Mouse (Mus musculus): ENCODE data around the gene Etv6. TPM values are rescaled to one million over a fixed set of nuclear protein-coding genes. Genes with fewer than 3 reads are reported as not detected.

The Etv6 gene
- polyA plus RNA-seq, 1 experiment from 2014 or later, result 13.5 TPM

- H3K9me3 ChIP-seq, result no peaks in the 10 kb centered on the region
- no peak overlapping the region for H3K4me2 ChIP-seq (replicated peaks)
- ATAC-seq (ENCODE audit: low FRiP score, low read depth), result no peak
- H3K4me1 ChIP-seq, result peaks cover 7% of the 10 kb centered on the region; the same call in 1 of the 2 replicates
- no peaks in the 10 kb centered on the region for H3K36me3 ChIP-seq
- 90% methylated on average over 11 of the region's 11 CpGs for WGBS
- no peak overlapping the region for H3K4me3 ChIP-seq
- H3K27me3 ChIP-seq, result no peaks in the 10 kb centered on the region
- H3K9ac ChIP-seq (replicated peaks), result no peak overlapping the region
- H3K27ac ChIP-seq (replicated peaks), result no peak overlapping the region
Measured at GRCm38 (mm10) chr6:134099976-134100743, 64.7 kb downstream of the Etv6 start.

DNA sequence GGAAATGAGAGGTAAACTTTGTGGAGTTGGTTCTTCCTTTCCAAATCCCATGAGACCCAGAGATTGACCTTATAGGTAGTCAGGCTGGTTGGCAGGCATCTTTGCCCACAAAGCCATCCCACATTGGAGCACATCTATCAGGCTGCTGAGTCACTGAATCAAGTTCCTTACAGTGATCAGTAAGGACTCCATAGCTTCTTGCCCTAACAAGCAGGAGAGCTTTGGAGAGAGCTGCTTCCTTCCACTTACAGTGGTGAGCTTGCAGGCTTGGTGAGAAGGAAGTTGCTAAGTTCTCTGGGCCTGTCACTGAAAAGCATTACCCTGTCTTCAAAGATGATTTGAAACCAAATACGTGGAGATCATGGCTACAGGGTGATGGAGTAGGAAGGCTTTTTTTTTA is 66.9 kb downstream of the Etv6 start:
- no peak overlapping the region for H3K27ac ChIP-seq (replicated peaks)
- H3K9me3 ChIP-seq, result no peaks in the 10 kb centered on the region
- no peak overlapping the region for H3K9ac ChIP-seq (replicated peaks)
- WGBS, result 84% methylated on average over 1 of the region's 1 CpGs
- H3K4me2 ChIP-seq (replicated peaks), result no peak overlapping the region
- H3K36me3 ChIP-seq, result no peaks in the 10 kb centered on the region
- peaks cover 7% of the 10 kb centered on the region; the same call in 1 of the 2 replicates for H3K4me1 ChIP-seq
- no peak overlapping the region for H3K4me3 ChIP-seq
- H3K27me3 ChIP-seq, result no peaks in the 10 kb centered on the region
- no peak for ATAC-seq (ENCODE audit: low FRiP score, low read depth)

DNA sequence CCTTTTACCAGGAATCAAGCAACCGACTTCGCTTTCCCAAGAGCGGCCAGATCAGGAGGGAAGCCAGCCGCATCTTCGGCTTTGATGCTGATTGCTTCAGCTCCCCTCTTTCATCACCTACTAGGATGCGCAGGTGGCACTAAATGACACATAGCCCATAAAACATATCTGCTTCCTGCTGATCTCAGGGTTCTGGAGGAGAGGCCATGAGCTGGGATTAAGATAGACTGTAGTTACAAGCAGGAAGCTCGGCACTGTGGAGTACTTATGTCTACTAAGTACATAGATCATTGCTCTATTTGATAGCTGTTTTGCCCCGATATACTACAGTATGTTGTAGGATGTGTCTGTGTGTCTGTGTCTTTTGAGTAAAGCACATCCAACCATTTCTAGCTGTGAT is 68.0 kb downstream of the Etv6 start:
- Histone ChIP-seq H3K4me1 (peaks cover 7% of the 10 kb centered on the region; the same call in 1 of the 2 replicates), H3K27ac (replicated peaks) (no peak overlapping the region), H3K36me3 (no peaks in the 10 kb centered on the region), H3K9ac (replicated peaks) (no peak overlapping the region), H3K9me3 (no peaks in the 10 kb centered on the region), H3K4me2 (replicated peaks) (no peak overlapping the region), H3K4me3 (no peak overlapping the region), H3K27me3 (no peaks in the 10 kb centered on the region)
- ATAC-seq (ENCODE audit: low FRiP score, low read depth), result no peak
- 94% methylated on average over 8 of the region's 8 CpGs for WGBS

DNA sequence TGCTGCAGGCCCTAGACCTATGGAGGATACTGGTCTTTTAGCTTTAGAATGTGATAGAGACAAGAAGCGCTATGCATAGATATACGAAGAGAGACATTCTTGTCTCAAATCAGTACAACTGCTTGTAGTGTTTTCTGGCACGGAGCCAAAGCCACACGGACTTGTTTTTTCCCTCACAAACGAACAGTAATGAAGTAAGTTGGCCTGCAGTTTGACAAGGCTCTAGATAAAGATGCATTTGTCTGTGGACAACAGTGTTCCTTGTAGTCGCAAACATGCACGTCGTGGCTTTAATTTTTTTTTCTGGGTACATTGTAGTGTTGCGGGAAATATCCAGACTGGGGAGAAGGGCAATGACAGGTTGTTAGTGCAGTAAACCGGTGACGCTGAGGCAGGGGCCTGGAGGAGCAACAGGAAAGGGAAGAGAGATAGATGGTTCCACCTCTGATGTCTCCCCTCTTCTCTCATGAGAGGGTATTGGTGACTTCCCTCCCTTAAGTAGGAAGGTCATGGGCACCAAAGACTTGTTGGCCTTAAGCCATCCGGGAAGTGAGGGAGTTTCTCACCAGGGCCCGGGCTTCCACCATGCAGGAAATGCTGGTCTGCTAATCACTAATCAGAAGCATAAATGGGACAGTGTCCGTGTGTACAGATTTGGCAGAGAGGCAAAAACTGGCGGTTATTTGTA is 70.2 kb downstream of the Etv6 start:
- Histone ChIP-seq H3K36me3 (peaks cover 3% of the 10 kb centered on the region; the same call in 1 of the 2 replicates), H3K27ac (replicated peaks) (no peak overlapping the region), H3K4me3 (no peak overlapping the region), H3K4me1 (peaks cover 7% of the 10 kb centered on the region; the same call in 1 of the 2 replicates), H3K27me3 (no peaks in the 10 kb centered on the region), H3K4me2 (replicated peaks) (no peak overlapping the region), H3K9me3 (0 out of 2 replicates have a peak, but pooled peaks cover 4% of the 10 kb centered on the region), H3K9ac (replicated peaks) (no peak overlapping the region)
- no peak for ATAC-seq (ENCODE audit: low FRiP score, low read depth)
- 90% methylated on average over 15 of the region's 15 CpGs for WGBS

DNA sequence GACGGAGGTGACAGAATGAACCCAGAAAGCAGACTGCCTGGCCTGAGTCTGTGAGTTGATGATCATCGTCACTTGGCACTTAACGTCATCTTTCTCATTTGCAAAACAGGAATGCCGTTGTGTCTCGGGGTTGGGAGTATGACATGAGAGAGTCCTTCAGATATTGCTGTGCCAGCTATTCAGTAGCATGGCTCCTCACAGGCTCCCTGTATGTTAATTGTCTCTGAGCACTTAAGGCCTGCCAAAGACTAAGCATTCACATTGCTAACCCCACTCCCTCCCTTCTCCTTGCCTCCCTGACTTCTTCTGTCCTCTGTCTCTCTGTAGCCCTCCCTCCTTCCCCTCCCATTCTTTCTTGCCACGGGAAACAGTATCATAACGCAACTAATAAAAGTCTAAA is 72.2 kb downstream of the Etv6 start:
- Histone ChIP-seq H3K9me3 (0 out of 2 replicates have a peak, but pooled peaks cover 4% of the 10 kb centered on the region), H3K4me1 (peaks cover 7% of the 10 kb centered on the region; the same call in 1 of the 2 replicates), H3K4me2 (replicated peaks) (no peak overlapping the region), H3K36me3 (peaks cover 3% of the 10 kb centered on the region; the same call in 1 of the 2 replicates), H3K27me3 (no peaks in the 10 kb centered on the region), H3K4me3 (no peak overlapping the region), H3K27ac (replicated peaks) (no peak overlapping the region), H3K9ac (replicated peaks) (no peak overlapping the region)
- 94% methylated on average over 7 of the region's 7 CpGs for WGBS
- ATAC-seq (ENCODE audit: low FRiP score, low read depth), result no peak

DNA sequence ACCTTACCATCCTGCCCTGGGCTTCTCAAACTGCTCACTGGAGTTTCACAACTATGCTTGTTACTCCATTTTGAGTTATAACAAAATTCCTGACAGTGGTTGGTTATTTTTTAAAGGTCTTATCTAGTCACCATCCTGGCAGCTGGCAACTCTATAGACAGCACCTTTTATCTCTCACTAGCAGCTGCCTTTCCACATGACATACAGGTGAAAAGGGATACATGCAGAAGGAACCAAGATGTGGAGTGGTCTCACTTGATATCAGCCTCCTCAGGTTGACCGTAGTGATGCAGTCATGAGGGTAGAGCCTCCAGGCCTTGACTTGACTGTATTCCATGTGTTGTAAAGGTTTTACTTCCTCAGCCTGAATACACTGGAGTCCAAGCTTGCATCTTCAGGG is 74.2 kb downstream of the Etv6 start:
- Histone ChIP-seq H3K9me3 (0 out of 2 replicates have a peak, but pooled peaks cover 4% of the 10 kb centered on the region), H3K36me3 (peaks cover 3% of the 10 kb centered on the region; the same call in 1 of the 2 replicates)
- no peak for ATAC-seq (ENCODE audit: low FRiP score, low read depth)

DNA sequence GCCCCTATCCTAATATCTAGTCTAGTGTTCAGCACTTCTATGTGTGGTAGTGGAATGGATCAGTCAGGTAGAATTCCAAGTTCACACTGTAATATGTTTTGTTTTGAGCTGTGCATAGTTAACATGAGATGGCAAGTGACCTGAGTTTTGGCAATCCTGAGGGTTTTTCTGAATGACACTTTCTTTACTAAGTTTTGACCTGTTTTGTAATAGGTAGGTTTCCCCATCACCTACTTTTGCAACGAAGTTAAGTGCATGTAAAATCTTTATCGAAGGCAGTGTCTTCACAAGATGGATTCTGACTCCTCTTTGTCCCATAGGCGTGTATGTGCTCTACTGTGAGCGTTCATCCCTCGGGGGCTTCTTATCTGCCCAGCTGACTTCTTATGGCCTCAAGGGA is 74.7 kb downstream of the Etv6 start:
- Histone ChIP-seq H3K27me3 (no peaks in the 10 kb centered on the region), H3K27ac (replicated peaks) (no peak overlapping the region), H3K4me2 (replicated peaks) (no peak overlapping the region), H3K36me3 (peaks cover 3% of the 10 kb centered on the region; the same call in 1 of the 2 replicates), H3K4me3 (no peak overlapping the region), H3K4me1 (no peaks in the 10 kb centered on the region; the same call in 1 of the 2 replicates), H3K9me3 (0 out of 2 replicates have a peak, but pooled peaks cover 4% of the 10 kb centered on the region), H3K9ac (replicated peaks) (no peak overlapping the region)
- 96% methylated on average over 5 of the region's 5 CpGs for WGBS
- no peak for ATAC-seq (ENCODE audit: low FRiP score, low read depth)

More for the DNA sequence above, 74.2 kb downstream of the Etv6 start:
- Histone ChIP-seq H3K4me3 (no peak overlapping the region), H3K27me3 (no peaks in the 10 kb centered on the region), H3K4me2 (replicated peaks) (no peak overlapping the region), H3K4me1 (peaks cover under 1% of the 10 kb centered on the region; the same call in 1 of the 2 replicates), H3K9ac (replicated peaks) (no peak overlapping the region), H3K27ac (replicated peaks) (no peak overlapping the region)
- WGBS, result 91% methylated on average over 1 of the region's 1 CpGs

DNA sequence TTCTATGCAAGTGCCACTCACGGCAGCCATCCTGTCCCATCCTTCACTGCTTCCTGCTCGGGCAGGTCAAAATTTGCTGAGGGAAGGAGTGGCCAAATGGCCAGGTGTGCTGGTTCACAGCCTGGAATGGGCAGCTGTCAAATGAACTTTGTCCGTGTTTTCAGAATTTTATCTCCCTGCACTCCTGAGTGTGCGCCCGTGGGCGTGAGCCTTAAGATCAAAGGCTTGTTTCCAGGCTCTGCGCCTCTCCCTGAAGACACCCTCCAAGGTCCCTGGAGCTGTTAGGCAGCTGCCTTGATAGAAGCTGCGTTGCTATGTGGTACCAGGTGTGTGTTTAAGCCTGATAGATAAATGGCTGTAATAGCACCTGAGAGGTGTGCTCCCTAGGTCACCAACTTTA is 76.1 kb downstream of the Etv6 start:
- 96% methylated on average over 8 of the region's 8 CpGs for WGBS
- Histone ChIP-seq H3K27me3 (no peaks in the 10 kb centered on the region), H3K4me1 (no peaks in the 10 kb centered on the region; the same call in 1 of the 2 replicates), H3K4me3 (no peak overlapping the region), H3K9me3 (0 out of 2 replicates have a peak, but pooled peaks cover 4% of the 10 kb centered on the region), H3K27ac (replicated peaks) (no peak overlapping the region), H3K9ac (replicated peaks) (no peak overlapping the region), H3K4me2 (replicated peaks) (no peak overlapping the region), H3K36me3 (peaks cover 3% of the 10 kb centered on the region; the same call in 1 of the 2 replicates)
- no peak for ATAC-seq (ENCODE audit: low FRiP score, low read depth)

GRCm38 (mm10) chr6:134112753-134113152 is 77.3 kb downstream of the Etv6 start:
- 94% methylated on average over 8 of the region's 8 CpGs for WGBS
- H3K9ac ChIP-seq (replicated peaks), result no peak overlapping the region
- ATAC-seq (ENCODE audit: low FRiP score, low read depth), result no peak

DNA sequence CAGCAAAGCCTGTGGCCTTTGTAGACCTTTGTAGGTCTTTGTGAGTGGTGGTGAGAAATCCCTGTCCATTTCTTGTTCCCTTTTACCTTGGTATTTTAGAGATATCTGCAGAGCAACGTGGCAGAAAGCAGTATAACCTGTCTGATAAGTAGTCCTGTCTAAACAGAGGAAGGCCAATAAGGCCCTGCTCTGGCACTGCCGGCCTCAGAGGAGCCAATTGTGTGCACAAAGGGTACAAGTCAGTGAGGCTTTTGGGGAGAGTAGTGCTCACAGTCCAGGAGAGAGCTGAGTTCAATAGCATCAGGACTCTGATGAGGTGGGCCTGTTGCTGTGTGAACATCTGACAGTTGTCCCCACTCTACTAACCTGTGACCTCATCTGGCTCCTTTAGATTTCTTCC is 77.7 kb downstream of the Etv6 start:
- Histone ChIP-seq H3K9me3 (0 out of 2 replicates have a peak, but pooled peaks cover 4% of the 10 kb centered on the region), H3K4me3 (no peak overlapping the region), H3K4me2 (replicated peaks) (no peak overlapping the region), H3K9ac (replicated peaks) (no peak overlapping the region), H3K36me3 (peaks cover 3% of the 10 kb centered on the region; the same call in 1 of the 2 replicates), H3K27me3 (no peaks in the 10 kb centered on the region), H3K27ac (replicated peaks) (no peak overlapping the region), H3K4me1 (no peaks in the 10 kb centered on the region)
- ATAC-seq (ENCODE audit: low FRiP score, low read depth), result no peak
- WGBS, result 87% methylated on average over 2 of the region's 2 CpGs

More at GRCm38 (mm10) chr6:134112753-134113152, 77.3 kb downstream of the Etv6 start:
- H3K9me3 ChIP-seq, result 0 out of 2 replicates have a peak, but pooled peaks cover 4% of the 10 kb centered on the region
- H3K4me1 ChIP-seq, result no peaks in the 10 kb centered on the region
- no peak overlapping the region for H3K4me2 ChIP-seq (replicated peaks)
- H3K36me3 ChIP-seq, result peaks cover 3% of the 10 kb centered on the region; the same call in 1 of the 2 replicates
- H3K4me3 ChIP-seq, result no peak overlapping the region
- H3K27me3 ChIP-seq, result no peaks in the 10 kb centered on the region
- no peak overlapping the region for H3K27ac ChIP-seq (replicated peaks)

- no peak for ATAC-seq (ENCODE audit: low FRiP score, low read depth)
- no peak overlapping the region for H3K27ac ChIP-seq (replicated peaks)
- no peaks in the 10 kb centered on the region; the same call in 1 of the 2 replicates for H3K36me3 ChIP-seq
- 91% methylated on average over 14 of the region's 14 CpGs for WGBS
- peaks cover 9% of the 10 kb centered on the region; the same call in 1 of the 2 replicates for H3K4me1 ChIP-seq
- H3K27me3 ChIP-seq, result no peaks in the 10 kb centered on the region
- no peak overlapping the region for H3K4me2 ChIP-seq (replicated peaks)
- no peak overlapping the region for H3K4me3 ChIP-seq
- H3K9me3 ChIP-seq, result no peaks in the 10 kb centered on the region
- H3K9ac ChIP-seq (replicated peaks), result no peak overlapping the region
Measured at GRCm38 (mm10) chr6:134115219-134115968, 79.9 kb downstream of the Etv6 start.
